Mouse (Mus musculus): ENCODE results near the gene Bst1. TPM values are rescaled to one million over a fixed set of nuclear protein-coding genes. Genes with fewer than 3 reads are reported as not detected.
A peak's percentile ranks its signal among the peaks of the same experiment; 100 is the strongest.

Bst1 gene
- polyA plus RNA-seq, 1 experiment: 0.30 TPM

DNA sequence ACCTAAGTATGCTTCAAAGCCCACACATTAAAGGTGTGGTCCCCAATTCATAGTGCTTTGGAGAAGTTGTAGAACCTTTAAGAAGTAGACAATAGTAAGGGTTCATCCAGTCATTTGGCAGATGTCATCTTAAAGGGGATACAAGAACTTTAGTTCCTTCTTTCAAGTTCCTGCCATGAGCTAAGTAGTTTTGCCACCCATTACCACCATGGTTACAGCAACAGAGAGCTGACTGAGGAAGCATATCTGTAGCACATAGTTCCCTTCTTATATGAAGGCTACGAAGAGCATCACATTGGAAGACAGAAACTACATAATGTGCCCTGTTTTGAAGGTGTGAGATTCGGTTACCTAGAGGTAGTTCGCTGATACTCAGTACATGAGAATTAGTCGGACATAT lies 32.1 kb upstream of the Bst1 start:
- H3K27ac ChIP-seq (ENCODE audit: insufficient read depth, low read length): no peak overlapping the region
- TF ChIP-seq POLR2A (IDR thresholded peaks at IDR 0.05; ENCODE audit: low read depth, low read length): no peak
- TF ChIP-seq CTCF (IDR thresholded peaks at IDR 0.05; ENCODE audit: borderline replicate concordance, insufficient read depth, low read length): no peak

DNA sequence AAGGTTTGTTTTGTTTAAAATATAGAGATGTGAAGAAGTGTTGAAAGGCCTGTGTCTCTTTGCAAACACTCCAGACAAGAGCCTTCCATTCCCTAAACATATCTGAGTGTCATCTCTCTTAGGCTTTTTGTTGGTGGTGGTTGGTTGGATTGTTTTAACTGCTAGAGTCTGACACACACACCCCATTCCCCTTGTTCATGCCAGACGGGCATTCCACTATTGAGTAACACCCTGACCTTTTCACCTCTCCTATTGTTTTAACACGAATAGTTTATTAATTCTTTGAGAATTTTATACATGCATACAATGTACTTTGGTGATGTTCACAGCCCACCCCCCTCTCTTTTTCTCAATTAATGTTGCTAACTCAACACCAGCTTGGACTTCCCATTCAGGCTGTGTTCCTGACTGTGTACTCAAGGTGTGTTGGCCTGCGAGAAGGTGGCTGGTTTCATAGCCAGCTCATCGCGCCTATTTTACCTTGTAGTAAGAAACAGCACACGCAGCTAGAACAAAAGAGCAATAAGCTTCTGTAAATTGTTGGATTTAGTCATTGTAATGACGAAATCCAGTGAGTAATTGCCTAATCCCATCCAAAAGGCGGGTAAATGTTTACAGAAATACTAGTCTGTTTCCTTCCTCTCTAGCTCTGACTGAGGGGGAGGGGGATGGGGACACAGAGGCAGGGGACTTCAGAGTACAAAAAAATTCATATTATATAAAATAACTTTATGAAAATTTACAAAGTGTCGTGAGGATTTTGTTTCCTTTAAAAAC lies 30.5 kb upstream of the Bst1 start:
- peaks cover 4% of the 10 kb centered on the region for H3K4me1 ChIP-seq (ENCODE audit: control insufficient read depth, insufficient read depth, low read length)
- peak overlapping the region; percentile 31; the same call in 1 of the 2 replicates for H3K27ac ChIP-seq (ENCODE audit: insufficient read depth, low read length)
- H3K4me3 ChIP-seq (ENCODE audit: insufficient read depth, low read length): no peak overlapping the region
- no peak for TF ChIP-seq POLR2A (IDR thresholded peaks at IDR 0.05; ENCODE audit: low read depth, low read length)
- TF ChIP-seq CTCF (IDR thresholded peaks at IDR 0.05; ENCODE audit: borderline replicate concordance, insufficient read depth, low read length): no peak

More for the DNA sequence above, 32.1 kb upstream of the Bst1 start:
- Histone ChIP-seq H3K4me3 (ENCODE audit: insufficient read depth, low read length) (no peak overlapping the region), H3K4me1 (ENCODE audit: control insufficient read depth, insufficient read depth, low read length) (peaks cover 4% of the 10 kb centered on the region)

DNA sequence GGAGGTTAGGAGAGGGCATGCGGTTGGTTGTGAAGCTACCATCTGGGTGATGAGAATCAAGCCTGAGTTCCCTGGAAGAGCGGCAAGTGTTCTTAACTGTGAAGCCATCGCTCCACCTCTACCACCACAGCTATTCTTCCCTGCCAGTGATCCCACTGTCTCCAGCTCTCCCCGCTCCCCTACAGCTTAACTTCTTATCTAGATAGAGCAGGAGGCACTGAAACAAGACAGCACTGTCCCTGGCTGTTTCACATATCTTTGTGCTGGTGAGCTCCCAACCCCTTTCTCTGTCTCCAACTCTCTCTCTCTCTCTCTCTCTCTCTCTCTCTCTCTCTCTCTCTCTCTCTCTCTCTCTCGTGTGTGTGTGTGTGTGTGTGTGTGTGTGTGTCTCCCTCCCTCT lies 26.3 kb upstream of the Bst1 start:
- TF ChIP-seq CTCF (IDR thresholded peaks at IDR 0.05; ENCODE audit: borderline replicate concordance, insufficient read depth, low read length): no peak
- no peak for TF ChIP-seq POLR2A (IDR thresholded peaks at IDR 0.05; ENCODE audit: low read depth, low read length)
- Histone ChIP-seq H3K4me1 (ENCODE audit: control insufficient read depth, insufficient read depth, low read length) (peaks cover 2% of the 10 kb centered on the region), H3K4me3 (ENCODE audit: insufficient read depth, low read length) (no peak overlapping the region), H3K27ac (ENCODE audit: insufficient read depth, low read length) (no peak overlapping the region)

DNA sequence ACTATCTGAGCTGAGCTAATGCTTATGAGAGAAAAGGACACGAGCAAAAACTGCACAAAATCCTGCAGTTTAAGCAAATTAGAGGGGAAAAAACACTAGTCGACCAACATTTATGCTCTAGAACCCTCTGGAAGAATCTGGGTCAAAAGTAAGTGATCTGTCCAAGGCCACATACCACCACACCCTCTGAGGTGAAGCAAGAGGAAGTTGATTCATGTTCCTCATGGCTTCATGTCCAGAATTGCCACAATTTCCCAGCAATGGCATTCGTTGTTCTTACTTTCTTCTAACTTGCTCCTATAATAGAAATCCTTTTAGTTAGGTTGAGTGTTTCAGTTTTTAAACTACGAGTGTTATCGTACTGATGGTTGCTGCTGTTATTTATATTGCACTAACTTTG lies 19.2 kb upstream of the Bst1 start:
- Histone ChIP-seq H3K27ac (ENCODE audit: insufficient read depth, low read length) (peak overlapping the region; percentile 57), H3K4me1 (ENCODE audit: control insufficient read depth, insufficient read depth, low read length) (peaks cover 4% of the 10 kb centered on the region; the same call in 1 of the 2 replicates), H3K4me3 (ENCODE audit: insufficient read depth, low read length) (no peak overlapping the region)
- TF ChIP-seq POLR2A (IDR thresholded peaks at IDR 0.05; ENCODE audit: low read depth, low read length): no peak
- TF ChIP-seq CTCF (IDR thresholded peaks at IDR 0.05; ENCODE audit: borderline replicate concordance, insufficient read depth, low read length): no peak

DNA sequence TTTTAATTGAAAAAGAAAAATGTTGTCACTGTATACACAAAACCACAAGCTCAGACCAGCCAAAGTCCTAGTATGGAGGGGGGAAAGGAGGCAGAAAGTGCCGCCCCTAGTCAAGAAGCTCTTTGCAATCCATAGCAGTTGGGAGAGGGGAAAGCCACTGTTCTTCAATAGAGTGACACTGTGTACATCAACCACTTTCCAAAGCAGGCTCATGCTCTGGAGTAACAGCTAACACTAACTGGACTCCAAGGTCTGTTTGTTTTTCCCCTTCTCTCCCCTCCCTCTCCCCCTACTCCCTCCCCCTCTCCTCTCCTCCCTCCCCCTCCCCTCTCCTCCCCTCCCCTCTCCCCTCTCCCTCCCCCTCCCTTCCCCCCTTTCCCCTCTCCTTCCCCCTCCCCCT lies 18.0 kb upstream of the Bst1 start:
- TF ChIP-seq CTCF (IDR thresholded peaks at IDR 0.05; ENCODE audit: borderline replicate concordance, insufficient read depth, low read length) (no peak), POLR2A (IDR thresholded peaks at IDR 0.05; ENCODE audit: low read depth, low read length) (no peak)

DNA sequence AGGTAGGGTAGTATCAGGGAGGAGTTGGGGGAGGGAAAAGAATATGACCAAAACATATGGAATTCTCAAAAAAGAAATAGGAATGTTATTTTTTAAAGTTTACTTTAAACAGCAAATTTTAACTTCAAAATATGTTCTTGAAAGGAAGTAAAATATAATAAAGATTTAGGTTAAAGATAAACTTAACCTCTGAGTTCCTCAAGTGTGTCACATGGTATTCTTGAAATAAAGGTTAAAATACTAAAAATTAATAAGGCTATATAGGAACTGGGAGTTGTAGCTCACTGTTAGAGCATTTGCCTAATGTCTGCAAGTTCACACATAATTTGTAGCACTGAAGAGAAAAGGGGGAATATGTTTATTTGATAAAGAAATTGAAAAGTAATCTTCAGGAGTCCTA lies 17.4 kb upstream of the Bst1 start:
- Histone ChIP-seq H3K4me1 (ENCODE audit: control insufficient read depth, insufficient read depth, low read length) (peaks cover 4% of the 10 kb centered on the region; the same call in 1 of the 2 replicates), H3K27ac (ENCODE audit: insufficient read depth, low read length) (no peak overlapping the region), H3K4me3 (ENCODE audit: insufficient read depth, low read length) (no peak overlapping the region)
- TF ChIP-seq POLR2A (IDR thresholded peaks at IDR 0.05; ENCODE audit: low read depth, low read length) (no peak), CTCF (IDR thresholded peaks at IDR 0.05; ENCODE audit: borderline replicate concordance, insufficient read depth, low read length) (no peak)

More for the DNA sequence above, 18.0 kb upstream of the Bst1 start:
- Histone ChIP-seq H3K4me1 (ENCODE audit: control insufficient read depth, insufficient read depth, low read length) (peaks cover 4% of the 10 kb centered on the region; the same call in 1 of the 2 replicates), H3K27ac (ENCODE audit: insufficient read depth, low read length) (no peak overlapping the region), H3K4me3 (ENCODE audit: insufficient read depth, low read length) (no peak overlapping the region)

DNA sequence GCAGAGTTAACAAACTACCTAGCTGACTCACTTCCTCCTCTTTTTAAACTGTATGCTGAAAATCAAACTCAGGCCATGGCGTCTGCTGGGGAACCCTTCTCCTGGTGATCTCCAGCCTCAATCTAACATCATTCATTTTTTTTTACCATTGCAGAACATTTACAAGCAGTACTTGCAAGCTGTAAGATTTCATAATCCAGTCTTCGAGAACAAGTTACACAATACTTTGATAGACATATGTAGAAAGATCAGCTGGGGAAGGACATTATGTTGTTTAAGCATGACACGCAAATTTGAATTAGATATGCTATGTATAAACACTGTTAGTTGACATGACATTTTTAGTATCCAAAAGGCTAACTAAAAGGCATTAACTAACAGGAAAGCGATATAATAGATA lies 16.9 kb upstream of the Bst1 start:
- no peak overlapping the region for H3K4me3 ChIP-seq (ENCODE audit: insufficient read depth, low read length)
- no peak for TF ChIP-seq POLR2A (IDR thresholded peaks at IDR 0.05; ENCODE audit: low read depth, low read length)
- no peak for TF ChIP-seq CTCF (IDR thresholded peaks at IDR 0.05; ENCODE audit: borderline replicate concordance, insufficient read depth, low read length)
- peak overlapping the region; percentile 25; the same call in 1 of the 2 replicates for H3K27ac ChIP-seq (ENCODE audit: insufficient read depth, low read length)
- peaks cover 4% of the 10 kb centered on the region; the same call in 1 of the 2 replicates for H3K4me1 ChIP-seq (ENCODE audit: control insufficient read depth, insufficient read depth, low read length)

DNA sequence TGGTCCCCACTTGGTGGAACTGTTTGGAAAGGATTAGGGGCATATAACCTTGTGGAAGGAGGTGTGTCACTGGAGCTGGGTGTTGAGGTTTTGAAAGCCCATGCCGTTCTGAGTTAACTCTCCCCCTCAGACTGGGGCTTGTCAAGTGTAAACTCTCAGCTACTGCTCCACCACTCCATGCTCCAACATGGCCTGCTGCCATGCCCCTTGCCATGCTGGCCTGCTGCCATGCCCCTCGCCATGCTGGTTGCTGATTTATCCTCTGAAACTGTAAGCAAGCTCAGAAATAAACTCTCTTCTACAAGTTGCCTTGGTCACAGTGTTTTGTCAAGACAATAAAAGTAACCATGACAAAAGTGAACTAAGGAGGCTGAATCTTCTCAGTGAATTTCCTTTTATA lies 13.3 kb upstream of the Bst1 start:
- TF ChIP-seq CTCF (IDR thresholded peaks at IDR 0.05; ENCODE audit: borderline replicate concordance, insufficient read depth, low read length): no peak
- no peaks in the 10 kb centered on the region; the same call in 1 of the 2 replicates for H3K4me1 ChIP-seq (ENCODE audit: control insufficient read depth, insufficient read depth, low read length)
- no peak overlapping the region for H3K27ac ChIP-seq (ENCODE audit: insufficient read depth, low read length)
- no peak overlapping the region for H3K4me3 ChIP-seq (ENCODE audit: insufficient read depth, low read length)

DNA sequence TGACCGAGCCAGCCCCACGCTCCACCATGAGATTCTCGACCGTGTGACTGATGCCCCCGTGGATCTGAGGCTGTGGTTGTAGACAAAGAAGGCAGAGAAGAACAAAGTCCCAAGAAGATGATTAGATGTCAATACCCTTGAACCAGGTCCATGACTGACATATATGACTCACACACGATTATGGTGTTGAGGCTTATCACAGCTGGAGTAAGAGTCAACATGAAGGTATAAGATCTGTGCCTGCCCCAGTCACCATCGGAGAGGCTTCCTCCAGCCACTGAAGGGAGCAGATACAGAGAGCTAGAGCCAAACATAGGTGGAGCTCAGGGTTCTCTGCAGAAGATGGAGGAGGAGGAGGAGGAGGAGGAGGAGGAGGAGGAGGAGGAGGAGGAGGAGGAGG lies 12.3 kb upstream of the Bst1 start:
- H3K4me3 ChIP-seq (ENCODE audit: insufficient read depth, low read length): no peak overlapping the region
- TF ChIP-seq POLR2A (IDR thresholded peaks at IDR 0.05; ENCODE audit: low read depth, low read length): no peak
- TF ChIP-seq CTCF (IDR thresholded peaks at IDR 0.05; ENCODE audit: borderline replicate concordance, insufficient read depth, low read length): no peak
- H3K27ac ChIP-seq (ENCODE audit: insufficient read depth, low read length): no peak overlapping the region
- no peaks in the 10 kb centered on the region for H3K4me1 ChIP-seq (ENCODE audit: control insufficient read depth, insufficient read depth, low read length)

DNA sequence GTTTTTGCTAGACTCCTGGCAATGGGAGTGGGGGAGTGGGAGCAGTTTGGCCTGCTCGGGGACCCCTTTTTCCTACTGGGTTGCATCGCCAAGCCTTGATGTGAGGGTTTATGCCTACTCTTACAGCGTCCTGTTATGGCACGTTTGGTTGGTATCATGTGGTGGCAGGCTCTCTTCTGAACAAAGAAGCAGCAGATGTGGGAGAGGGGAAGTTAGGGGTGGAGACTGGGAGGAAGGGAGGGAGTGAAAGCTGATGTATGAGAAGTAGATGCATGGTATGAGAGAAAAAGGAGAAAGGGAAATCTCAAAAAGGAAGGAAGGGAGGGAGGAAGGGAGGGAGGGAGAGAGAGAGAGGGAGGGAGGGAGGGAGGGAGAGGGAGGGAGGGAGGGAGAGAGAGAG lies 11.8 kb upstream of the Bst1 start:
- no peak overlapping the region for H3K4me3 ChIP-seq (ENCODE audit: insufficient read depth, low read length)
- TF ChIP-seq CTCF (IDR thresholded peaks at IDR 0.05; ENCODE audit: borderline replicate concordance, insufficient read depth, low read length): no peak
- TF ChIP-seq POLR2A (IDR thresholded peaks at IDR 0.05; ENCODE audit: low read depth, low read length): no peak

More for the DNA sequence above, 11.8 kb upstream of the Bst1 start:
- Histone ChIP-seq H3K4me1 (ENCODE audit: control insufficient read depth, insufficient read depth, low read length) (no peaks in the 10 kb centered on the region), H3K27ac (ENCODE audit: insufficient read depth, low read length) (no peak overlapping the region)
